Mouse (Mus musculus): Measurements from ENCODE around the gene Vmn1r183.
"Not testable (repeated sequence)": the region's sequence is repeated elsewhere in the genome, so short reads cannot be mapped to it uniquely, and the experiment has no call there.

The Vmn1r183 gene

GRCm38 (mm10) chr7:24052660-24053304, at the start of gene Vmn1r183:
Vmn1r183 (plus strand) TSS chr7:24053254.
- DNase-seq, result no peak

GRCm38 (mm10) chr7:24074424-24074823, 21.4 kb downstream of the Vmn1r183 start:
- not testable (repeated sequence) for DNase-seq

- peak; percentile 88 to 89 for DNase-seq
These were observed 28.8 kb downstream of the Vmn1r183 start, which contains the start of gene Zfp180 for GRCm38 (mm10) chr7:24081634-24082431. Zfp180 (plus strand) TSS chr7:24081924.

GRCm38 (mm10) chr7:24082457-24083235, 29.6 kb downstream of the Vmn1r183 start:
- no peak for DNase-seq

GRCm38 (mm10) chr7:24086871-24087270, 33.8 kb downstream of the Vmn1r183 start:
- DNase-seq, result peak; percentile 21 to 29

- DNase-seq, result no peak
These were observed 34.6 kb downstream of the Vmn1r183 start for GRCm38 (mm10) chr7:24087485-24088125.

GRCm38 (mm10) chr7:24104403-24104802, 51.3 kb downstream of the Vmn1r183 start:
- no peak for DNase-seq

GRCm38 (mm10) chr7:24105144-24105703, 52.2 kb downstream of the Vmn1r183 start:
- DNase-seq, result no peak

GRCm38 (mm10) chr7:24110839-24111238, 57.8 kb downstream of the Vmn1r183 start:
- no peak for DNase-seq

GRCm38 (mm10) chr7:24111772-24112155, 58.7 kb downstream of the Vmn1r183 start:
- DNase-seq, result no peak

GRCm38 (mm10) chr7:24112156-24112856, 59.3 kb downstream of the Vmn1r183 start, which contains the start of gene Zfp112:
Zfp112 (plus strand) TSS chr7:24112314.
- DNase-seq, result no peak

GRCm38 (mm10) chr7:24113001-24113400, 59.9 kb downstream of the Vmn1r183 start:
- peak; percentile 21 to 32 for DNase-seq

All from B cell, adult 2 months (primary cell).